Mouse (Mus musculus) lung, postnatal 14 days (tissue): Measurements from ENCODE around the gene Gm28053.
A peak's percentile ranks its signal among the peaks of the same experiment; 100 is the strongest.

ENCODE experiments used
- DNase-seq: peaks from one replicate; pipeline ENCODE4 v3.0.0; 2021

Gene Gm28053

GRCm38 (mm10) chr6:48742422-48743351 lies 24.3 kb downstream of the Gm28053 start:
- no peak for DNase-seq

- DNase-seq = no peak
Observed at GRCm38 (mm10) chr6:48745490-48745889, 27.1 kb downstream of the Gm28053 start.

- peak; percentile 59 for DNase-seq
Observed at GRCm38 (mm10) chr6:48745959-48746889, 27.8 kb downstream of the Gm28053 start, which contains the start of gene Gimap5. Gene Gimap5 (plus strand): TSS chr6:48746197.

- DNase-seq = no peak
Observed at GRCm38 (mm10) chr6:48747091-48747966, 28.9 kb downstream of the Gm28053 start.

GRCm38 (mm10) chr6:48763567-48764270 lies 45.3 kb downstream of the Gm28053 start:
- no peak for DNase-seq

GRCm38 (mm10) chr6:48764496-48764895 lies 46.1 kb downstream of the Gm28053 start:
- no peak for DNase-seq

GRCm38 (mm10) chr6:48768178-48768869 lies 49.9 kb downstream of the Gm28053 start:
- no peak for DNase-seq

- DNase-seq = no peak
Observed at GRCm38 (mm10) chr6:48768933-48769332, 50.5 kb downstream of the Gm28053 start.

- no peak for DNase-seq
Observed at GRCm38 (mm10) chr6:48770696-48771095, 52.3 kb downstream of the Gm28053 start, which contains the start of gene Gimap3. Gene Gimap3 (minus strand): TSS chr6:48770851.

- peak; percentile 90 for DNase-seq
Observed at GRCm38 (mm10) chr6:48772030-48772429, 53.6 kb downstream of the Gm28053 start.

GRCm38 (mm10) chr6:48784406-48784805 lies 66.0 kb downstream of the Gm28053 start:
- no peak for DNase-seq

- peak; percentile 50 for DNase-seq
Observed at GRCm38 (mm10) chr6:48785189-48785588, 66.8 kb downstream of the Gm28053 start.

GRCm38 (mm10) chr6:48785601-48786000 lies 67.2 kb downstream of the Gm28053 start:
- DNase-seq = no peak

GRCm38 (mm10) chr6:48787867-48788266 lies 69.5 kb downstream of the Gm28053 start:
- no peak for DNase-seq

GRCm38 (mm10) chr6:48801897-48802296 lies 83.5 kb downstream of the Gm28053 start:
- no peak for DNase-seq
